Mouse (Mus musculus) thymus, postnatal 0 days (tissue): ENCODE data around the gene Lamb1. TPM values are rescaled to one million over a fixed set of nuclear protein-coding genes. Genes with fewer than 3 reads are reported as not detected.

Experiments
- DNase-seq: peaks from one replicate; pipeline ENCODE4 v3.0.0-alpha.2; 2015; ENCODE audit warnings: low spot score
- polyA plus RNA-seq: library from polyadenylated mRNA; unstranded; fragments of >200 nt; fragmentation: Nextera tagmentation; extraction: Ambion mirVana; gene quantifications from 2 replicates; pipeline ENCODE4 v1.2.1, GENCODE M21; 2015

Lamb1 gene
- polyA plus RNA-seq: 13.6 and 14.0 TPM in 2 replicates

- DNase-seq: no peak
Observed at GRCm38 (mm10) chr12:31265005-31265721, at the start of gene Lamb1. Gene Lamb1, plus strand, starts transcription at chr12:31265234.

GRCm38 (mm10) chr12:31217232-31217631 is 47.8 kb upstream of the Lamb1 start:
- no peak for DNase-seq

- no peak for DNase-seq
Observed at GRCm38 (mm10) chr12:31218774-31219173, 46.3 kb upstream of the Lamb1 start.

- DNase-seq: no peak
Observed at GRCm38 (mm10) chr12:31221522-31221921, 43.5 kb upstream of the Lamb1 start.

- no peak for DNase-seq
Observed at GRCm38 (mm10) chr12:31222282-31222681, 42.8 kb upstream of the Lamb1 start.

GRCm38 (mm10) chr12:31222741-31223140 is 42.3 kb upstream of the Lamb1 start:
- no peak for DNase-seq

- no peak for DNase-seq
Observed at GRCm38 (mm10) chr12:31225451-31225850, 39.6 kb upstream of the Lamb1 start.

GRCm38 (mm10) chr12:31227167-31227566 is 37.9 kb upstream of the Lamb1 start:
- DNase-seq: no peak

GRCm38 (mm10) chr12:31228878-31229277 is 36.2 kb upstream of the Lamb1 start:
- DNase-seq: no peak

GRCm38 (mm10) chr12:31232635-31233034 is 32.4 kb upstream of the Lamb1 start:
- DNase-seq: no peak

GRCm38 (mm10) chr12:31235018-31235417 is 30.0 kb upstream of the Lamb1 start:
- DNase-seq: no peak

- DNase-seq: no peak
Observed at GRCm38 (mm10) chr12:31236861-31237595, 28.0 kb upstream of the Lamb1 start.

- DNase-seq: no peak
Observed at GRCm38 (mm10) chr12:31239031-31239583, 25.9 kb upstream of the Lamb1 start.

- DNase-seq: no peak
Observed at GRCm38 (mm10) chr12:31239798-31240197, 25.2 kb upstream of the Lamb1 start.

- DNase-seq: no peak
Observed at GRCm38 (mm10) chr12:31240470-31240869, 24.6 kb upstream of the Lamb1 start, which contains the start of gene Gm6993. Gene Gm6993, plus strand, starts transcription at chr12:31240770.

- no peak for DNase-seq
Observed at GRCm38 (mm10) chr12:31241595-31242342, 23.3 kb upstream of the Lamb1 start.

- DNase-seq: no peak
Observed at GRCm38 (mm10) chr12:31244001-31244400, 21.0 kb upstream of the Lamb1 start.

- no peak for DNase-seq
Observed at GRCm38 (mm10) chr12:31244691-31245090, 20.3 kb upstream of the Lamb1 start.

GRCm38 (mm10) chr12:31246153-31246552 is 18.9 kb upstream of the Lamb1 start:
- DNase-seq: no peak

- DNase-seq: no peak
Observed at GRCm38 (mm10) chr12:31246615-31247014, 18.4 kb upstream of the Lamb1 start.

GRCm38 (mm10) chr12:31248165-31248564 is 16.9 kb upstream of the Lamb1 start:
- no peak for DNase-seq

- DNase-seq: no peak
Observed at GRCm38 (mm10) chr12:31248681-31249080, 16.4 kb upstream of the Lamb1 start.
